Comparison of ENCODE assay signal across 9 mouse cellular contexts in genomic region chr11:107864024-107864423, GRCm38 (mm10). TPM values are rescaled to one million over a fixed set of nuclear protein-coding genes. Genes with fewer than 3 reads are reported as not detected.
DNase-seq lines count a peak whose midpoint lies in the region; ATAC-seq and TF ChIP-seq lines count a peak whose summit lies in the region.
"Had no signal": no experiment of that assay in that cellular context is flagged by ENCODE, and none has a peak within 500 bp of the region (broad histone marks: within the 10 kb centered on the region; RNA-seq: fewer than 3 reads in every experiment).

No protein-coding gene starts in this region.

- peak; percentile 70 for DNase-seq in R1 (ENCODE audit: low read depth, low spot score)
- peak; percentile 69 to 79 for DNase-seq in cerebellum, postnatal 36 days
- DNase-seq in gastrocnemius, adult 8-10 months (ENCODE audit: low spot score in 2 of 2) = peak; percentile 22 to 34
- peak; percentile 54 to 89 for DNase-seq in layer of hippocampus, adult 18-20 months (ENCODE audit: low spot score in 2 of 2)
- peak; percentile 51 for DNase-seq in lung, postnatal 25 days (ENCODE audit: low spot score)
- peak; percentile 57 to 62 for DNase-seq in right cerebral cortex, postnatal 36 days (ENCODE audit: low spot score in 2 of 2)

- H3K4me1 ChIP-seq in ES-Bruce4 (ENCODE audit: control insufficient read depth, insufficient read depth, low read length) = no peaks in the 10 kb centered on the region
- H3K4me1 ChIP-seq: limb, embryonic 15.5 days had no signal

- H3K27ac ChIP-seq in ES-Bruce4 (ENCODE audit: insufficient read depth, low read length) = no peak overlapping the region
- H3K27ac ChIP-seq: limb, embryonic 15.5 days had no signal

- TF ChIP-seq CTCF in ES-Bruce4 (IDR thresholded peaks at IDR 0.05; ENCODE audit: low read depth, low read length) = peak; percentile 73

- no peaks in the 10 kb centered on the region for H3K36me3 ChIP-seq in ES-Bruce4 (ENCODE audit: control insufficient read depth, insufficient read depth, low read length, poor library complexity, severe bottlenecking)
- H3K36me3 ChIP-seq: limb, embryonic 15.5 days had no signal

- no peak for ATAC-seq in erythroid progenitor cell, adult 5-6 weeks (replicated peaks; ENCODE audit: low FRiP score, poor library complexity, severe bottlenecking)

- no peak overlapping the region for H3K9ac ChIP-seq in ES-Bruce4 (ENCODE audit: low read depth, poor library complexity, severe bottlenecking)
- H3K9ac ChIP-seq: limb, embryonic 15.5 days had no signal

- H3K9me3 ChIP-seq in ES-Bruce4 (replicated peaks; ENCODE audit: control insufficient read depth, insufficient read depth, low read length, poor library complexity, severe bottlenecking) = no peaks in the 10 kb centered on the region
- H3K9me3 ChIP-seq: limb, embryonic 15.5 days had no signal

- no peak for TF ChIP-seq EP300 in ES-Bruce4 (IDR thresholded peaks at IDR 0.05; ENCODE audit: insufficient read depth, low read depth, low read length)

- H3K4me3 ChIP-seq in ES-Bruce4 (ENCODE audit: low read depth, low read length) = no peak overlapping the region
- H3K4me3 ChIP-seq: limb, embryonic 15.5 days had no signal

- H3K27me3 ChIP-seq in ES-Bruce4 (ENCODE audit: control insufficient read depth, insufficient read depth, low read length, poor library complexity, severe bottlenecking) = no peaks in the 10 kb centered on the region
- H3K27me3 ChIP-seq: limb, embryonic 15.5 days had no signal

- TF ChIP-seq POLR2A in ES-Bruce4 (IDR thresholded peaks at IDR 0.05; ENCODE audit: insufficient read depth, low read length) = no peak

RNA-seq across cellular contexts. Expression of gene Cacng5, which starts 50.8 kb away (rescaled TPM):
- 0.37 TPM in 2 replicates for polyA plus RNA-seq in ES-Bruce4 (2011; ENCODE audit: insufficient read depth, insufficient read length, low read depth, missing spikeins)
- total RNA-seq in gastrocnemius, adult 8-10 months (2022) = not detected
- 10 to 100 TPM; 11.0 to 13.2 TPM for total RNA-seq in layer of hippocampus, adult 18-20 months (2021)
- not detected in 2 replicates for total RNA-seq in erythroid progenitor cell, adult 5-6 weeks (2015; ENCODE audit: low replicate concordance)
- total RNA-seq in erythroid progenitor cell, adult 5-6 weeks (2017; ENCODE audit: low replicate concordance) = not detected in 2 replicates

Comparison
In these comparisons a context has a peak if more than half of its experiments do, and no peak if none do; other contexts are left out.
1. RNA of gene Cacng5, which starts 50.8 kb away (total RNA-seq): 11.0 to 13.2 TPM in layer of hippocampus, adult 18-20 months; not detected in gastrocnemius, adult 8-10 months and not detected in erythroid progenitor cell, adult 5-6 weeks; every median in the first group is over 10 times any median in the second.
2. Peak in every context shown above with its lines, with median percentiles within 50 percentile points of each other: DNase-seq.